Mouse (Mus musculus) embryo, embryonic 10 days (tissue): ENCODE measurements around the gene Vmn1r104.
"Not testable (repeated sequence)": the region's sequence is repeated elsewhere in the genome, so short reads cannot be mapped to it uniquely, and the experiment has no call there.

ENCODE experiments used
- DNase-seq: peaks from one replicate; pipeline ENCODE4 v3.0.0-alpha.2; 2015; ENCODE audit warnings: low spot score

Vmn1r104 gene

DNA sequence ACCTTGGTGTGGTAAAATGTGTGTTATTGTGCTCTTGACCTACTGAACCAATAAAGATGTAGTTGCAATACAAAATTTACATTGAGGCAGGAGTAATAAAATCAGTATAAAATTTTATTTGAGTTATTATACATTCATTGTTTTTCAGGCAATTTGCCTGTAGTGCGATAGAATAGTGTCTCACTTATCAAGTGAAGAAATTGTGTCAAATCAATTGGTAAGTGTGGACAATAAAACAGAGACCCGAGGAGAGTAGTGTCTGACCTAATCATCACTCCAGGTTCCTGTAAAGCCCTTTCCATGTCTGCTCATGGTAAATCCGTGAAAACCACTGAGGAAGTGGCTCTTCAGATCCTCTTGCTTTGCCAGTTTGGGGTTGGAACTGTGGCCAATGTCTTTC is at the start of gene Vmn1r104:
Gene Vmn1r104, plus strand, starts transcription at position 301 of the 400 bp plus-strand sequence.
- DNase-seq: not testable (repeated sequence)

DNA sequence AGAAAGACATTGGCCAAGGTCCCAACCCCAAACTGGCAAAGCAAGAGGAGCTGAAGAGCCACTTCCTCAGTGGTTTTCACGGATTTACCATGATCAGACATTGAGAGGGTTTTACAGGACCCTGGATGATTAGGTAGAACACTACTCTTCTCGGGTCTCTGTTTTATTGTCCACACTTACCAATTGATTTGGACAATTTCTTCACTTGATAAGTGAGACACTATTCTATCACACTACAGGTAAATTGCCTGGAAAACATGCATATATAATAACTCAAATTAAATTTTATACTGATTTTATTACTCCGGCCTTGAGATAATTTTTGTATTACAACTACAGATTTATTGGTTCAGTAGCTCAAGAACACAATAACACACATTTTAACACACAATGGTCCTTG is 23.2 kb upstream of the Vmn1r104 start, which contains the start of gene Vmn1r103:
Gene Vmn1r103, minus strand, starts transcription at position 101 of the 400 bp plus-strand sequence.
- not testable (repeated sequence) for DNase-seq

DNA sequence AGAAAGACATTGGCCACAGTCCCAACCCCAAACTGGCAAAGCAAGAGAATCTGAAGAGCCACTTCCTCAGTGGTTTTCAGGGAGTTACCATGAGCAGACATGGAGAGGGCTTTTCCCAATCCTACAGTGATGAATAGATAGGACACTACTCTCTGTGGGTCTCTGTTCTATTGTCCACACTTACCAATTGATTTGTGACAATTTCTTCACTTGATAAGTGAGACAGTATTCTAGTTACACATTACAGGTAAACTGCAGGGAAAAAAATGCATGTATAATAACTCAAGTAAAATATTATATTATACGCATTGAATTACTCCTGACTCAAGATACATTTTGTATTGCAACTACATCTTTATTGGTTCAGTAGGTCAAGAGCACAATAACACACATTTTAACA is 12.0 kb downstream of the Vmn1r104 start, which contains the start of gene Gm5726:
Gene Gm5726, minus strand, starts transcription at position 101 of the 400 bp plus-strand sequence.
- DNase-seq: not testable (repeated sequence)

- not testable (repeated sequence) for DNase-seq
These were observed 42.5 kb downstream of the Vmn1r104 start, which contains the start of gene Gm4141 for GRCm38 (mm10) chr7:20576141-20576540. Gene Gm4141, minus strand, starts transcription at chr7:20576241.
